Mouse (Mus musculus) bone marrow macrophage, adult 2 months (primary cell): ENCODE results near the gene Atp6ap1.

ENCODE experiments used
- CTCF ChIP-seq: IDR thresholded peaks from 2 replicates; pipeline ENCODE4 v1.5.1; 2012; ENCODE audit warnings: low read depth, mild to moderate bottlenecking, low read length, moderate library complexity
- POLR2A ChIP-seq: IDR thresholded peaks from 2 replicates; pipeline ENCODE4 v1.6.1; 2012; ENCODE audit warnings: mild to moderate bottlenecking, low read depth, low read length, borderline replicate concordance

- TF ChIP-seq CTCF (no peak), POLR2A (no peak)
Observed at GRCm38 (mm10) chrX:74273422-74274322, 23.2 kb upstream of the Atp6ap1 start.
